Mouse (Mus musculus): ENCODE data around the gene Abcd3. TPM values are rescaled to one million over a fixed set of nuclear protein-coding genes. Genes with fewer than 3 reads are reported as not detected.

Abcd3 gene
- polyA plus RNA-seq, 1 experiment from 2014 or later, result 94.1 TPM

DNA sequence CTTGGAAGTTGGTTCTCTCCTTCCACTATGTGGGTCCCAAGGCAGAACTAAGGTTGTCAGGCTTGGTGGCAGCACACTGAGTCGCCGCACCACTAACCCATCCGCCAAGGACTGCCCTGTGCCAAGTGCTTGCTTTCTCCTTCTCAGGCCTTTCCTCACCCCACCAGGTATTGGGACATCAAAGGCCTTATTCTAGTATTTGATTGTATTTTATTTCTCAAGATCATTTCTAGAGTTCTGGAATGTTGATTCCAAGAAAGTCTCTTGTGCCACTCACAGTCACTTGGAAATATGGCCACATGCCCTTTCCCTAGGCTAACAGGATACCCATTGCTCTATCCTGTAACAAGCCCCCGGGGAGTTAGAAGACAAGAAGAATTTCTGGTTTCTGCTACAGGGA is 35.3 kb upstream of the Abcd3 start:
- Histone ChIP-seq H3K9me3 (ENCODE audit: low read length) (no peaks in the 10 kb centered on the region), H3K4me1 (ENCODE audit: insufficient read depth, low read depth, low read length) (no peaks in the 10 kb centered on the region), H3K27me3 (replicated peaks; ENCODE audit: insufficient read depth, low read length) (no peaks in the 10 kb centered on the region), H3K4me3 (ENCODE audit: low read depth, low read length) (no peak overlapping the region), H3K9ac (replicated peaks; ENCODE audit: low read depth) (no peak overlapping the region), H3K4me2 (replicated peaks; ENCODE audit: low read depth, low read length) (no peak overlapping the region), H3K36me3 (ENCODE audit: insufficient read depth, low read length) (no peaks in the 10 kb centered on the region), H3K27ac (ENCODE audit: low read length) (peak overlapping the region; percentile 66; the same call in 1 of the 2 replicates)
- WGBS, result 52% methylated on average over 4 of the region's 4 CpGs
- no peak for TF ChIP-seq CTCF (IDR thresholded peaks at IDR 0.05)
- TF ChIP-seq EP300 (IDR thresholded peaks at IDR 0.05), result peak; percentile 86
- peak; percentile 76 for ATAC-seq
- peak; percentile 90 for DNase-seq (ENCODE audit: low spot score)

DNA sequence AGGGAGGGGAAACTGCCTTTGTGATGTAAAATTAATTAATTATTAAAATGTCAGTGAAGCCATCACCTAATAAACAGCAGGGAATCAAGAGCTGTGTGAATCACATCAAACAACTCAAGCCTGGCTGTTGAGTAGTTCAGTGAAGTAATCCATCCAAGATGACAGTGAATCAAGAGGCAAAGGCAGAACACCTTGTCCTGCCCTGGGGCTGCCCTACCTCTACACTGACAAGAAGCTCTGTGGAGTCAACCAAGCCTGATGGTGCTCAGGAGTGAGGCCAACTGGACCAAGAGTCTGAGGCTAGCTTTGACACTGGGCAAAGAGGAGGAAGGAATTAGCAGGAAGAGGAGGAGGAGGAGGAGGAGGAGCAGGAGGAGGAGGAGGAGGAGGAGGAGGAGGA is 32.2 kb upstream of the Abcd3 start:
- Histone ChIP-seq H3K36me3 (ENCODE audit: insufficient read depth, low read length) (no peaks in the 10 kb centered on the region), H3K27ac (ENCODE audit: low read length) (no peak overlapping the region), H3K9ac (replicated peaks; ENCODE audit: low read depth) (no peak overlapping the region), H3K4me1 (ENCODE audit: insufficient read depth, low read depth, low read length) (no peaks in the 10 kb centered on the region), H3K27me3 (replicated peaks; ENCODE audit: insufficient read depth, low read length) (no peaks in the 10 kb centered on the region), H3K4me2 (replicated peaks; ENCODE audit: low read depth, low read length) (no peak overlapping the region), H3K4me3 (ENCODE audit: low read depth, low read length) (no peak overlapping the region), H3K9me3 (ENCODE audit: low read length) (no peaks in the 10 kb centered on the region)
- no peak for ATAC-seq
- TF ChIP-seq CTCF (IDR thresholded peaks at IDR 0.05) (no peak), EP300 (IDR thresholded peaks at IDR 0.05) (peak; percentile 73)
- no peak for DNase-seq (ENCODE audit: low spot score)

DNA sequence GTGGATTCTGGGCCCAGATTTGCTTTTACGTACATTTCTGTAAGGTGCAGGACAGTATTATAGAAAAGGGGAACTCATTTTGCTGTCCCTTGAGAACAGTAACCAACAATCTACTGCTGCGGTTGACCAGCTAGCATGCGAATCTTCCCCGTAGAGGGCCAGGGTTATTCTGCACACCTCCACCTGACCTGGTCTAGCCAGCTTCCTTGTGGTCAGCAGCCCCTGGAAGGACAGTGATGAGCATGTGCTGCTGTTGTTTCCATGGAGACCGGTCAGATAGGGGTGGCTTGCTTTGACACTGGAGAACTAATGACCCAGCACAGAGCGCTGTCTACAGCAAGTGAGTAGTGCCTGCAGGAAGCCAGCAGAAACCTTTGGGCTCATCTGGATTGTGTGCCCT is 29.6 kb upstream of the Abcd3 start:
- WGBS, result 89% methylated on average over 6 of the region's 6 CpGs
- Histone ChIP-seq H3K27me3 (replicated peaks; ENCODE audit: insufficient read depth, low read length) (no peaks in the 10 kb centered on the region), H3K36me3 (ENCODE audit: insufficient read depth, low read length) (no peaks in the 10 kb centered on the region), H3K4me3 (ENCODE audit: low read depth, low read length) (no peak overlapping the region), H3K9me3 (ENCODE audit: low read length) (no peaks in the 10 kb centered on the region), H3K4me1 (ENCODE audit: insufficient read depth, low read depth, low read length) (no peaks in the 10 kb centered on the region), H3K4me2 (replicated peaks; ENCODE audit: low read depth, low read length) (no peak overlapping the region), H3K9ac (replicated peaks; ENCODE audit: low read depth) (no peak overlapping the region), H3K27ac (ENCODE audit: low read length) (no peak overlapping the region)
- TF ChIP-seq CTCF (IDR thresholded peaks at IDR 0.05) (no peak), EP300 (IDR thresholded peaks at IDR 0.05) (no peak)
- DNase-seq (ENCODE audit: low spot score) (no peak), ATAC-seq (no peak)

GRCm38 (mm10) chr3:121844013-121844412 is 28.9 kb upstream of the Abcd3 start:
- Histone ChIP-seq H3K9ac (replicated peaks; ENCODE audit: low read depth) (no peak overlapping the region), H3K27me3 (replicated peaks; ENCODE audit: insufficient read depth, low read length) (no peaks in the 10 kb centered on the region), H3K4me3 (ENCODE audit: low read depth, low read length) (no peak overlapping the region), H3K9me3 (ENCODE audit: low read length) (no peaks in the 10 kb centered on the region), H3K4me2 (replicated peaks; ENCODE audit: low read depth, low read length) (no peak overlapping the region), H3K4me1 (ENCODE audit: insufficient read depth, low read depth, low read length) (no peaks in the 10 kb centered on the region), H3K27ac (ENCODE audit: low read length) (no peak overlapping the region), H3K36me3 (ENCODE audit: insufficient read depth, low read length) (no peaks in the 10 kb centered on the region)
- TF ChIP-seq EP300 (IDR thresholded peaks at IDR 0.05) (no peak), CTCF (IDR thresholded peaks at IDR 0.05) (no peak)
- no peak for DNase-seq (ENCODE audit: low spot score)
- no peak for ATAC-seq
- WGBS, result 55% methylated on average over 3 of the region's 3 CpGs

DNA sequence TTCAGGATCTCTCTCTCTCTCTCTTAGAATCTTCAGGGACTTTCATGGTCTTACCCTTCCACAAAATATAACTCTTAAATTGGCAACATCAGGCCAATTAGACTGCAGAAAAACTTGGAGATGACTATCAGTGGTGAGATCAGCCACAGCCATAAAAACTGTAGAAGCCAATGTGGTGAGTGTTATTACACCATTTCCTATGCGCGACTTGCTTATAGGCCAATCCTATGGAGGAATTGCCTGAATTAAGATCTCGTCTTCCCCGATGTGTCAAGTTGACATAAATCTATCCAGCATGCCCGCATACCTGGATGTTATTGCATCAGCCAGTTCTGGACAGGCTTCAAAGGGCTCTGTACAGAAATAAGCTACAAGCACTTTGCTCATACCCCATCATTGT is 28.2 kb upstream of the Abcd3 start:
- 81% methylated on average over 5 of the region's 5 CpGs for WGBS
- TF ChIP-seq CTCF (IDR thresholded peaks at IDR 0.05) (no peak), EP300 (IDR thresholded peaks at IDR 0.05) (no peak)
- no peak for ATAC-seq

GRCm38 (mm10) chr3:121842306-121842860 is 27.3 kb upstream of the Abcd3 start:
- DNase-seq (ENCODE audit: low spot score) (no peak), ATAC-seq (no peak)
- Histone ChIP-seq H3K4me1 (ENCODE audit: insufficient read depth, low read depth, low read length) (no peaks in the 10 kb centered on the region), H3K9me3 (ENCODE audit: low read length) (no peaks in the 10 kb centered on the region), H3K27ac (ENCODE audit: low read length) (no peak overlapping the region), H3K4me2 (replicated peaks; ENCODE audit: low read depth, low read length) (no peak overlapping the region), H3K36me3 (ENCODE audit: insufficient read depth, low read length) (no peaks in the 10 kb centered on the region), H3K9ac (replicated peaks; ENCODE audit: low read depth) (no peak overlapping the region), H3K4me3 (ENCODE audit: low read depth, low read length) (no peak overlapping the region), H3K27me3 (replicated peaks; ENCODE audit: insufficient read depth, low read length) (no peaks in the 10 kb centered on the region)
- WGBS, result 41% methylated on average over 7 of the region's 7 CpGs
- TF ChIP-seq EP300 (IDR thresholded peaks at IDR 0.05), result no peak
- no peak for TF ChIP-seq CTCF (IDR thresholded peaks at IDR 0.05)

More for the DNA sequence above, 28.2 kb upstream of the Abcd3 start:
- no peaks in the 10 kb centered on the region for H3K27me3 ChIP-seq (replicated peaks; ENCODE audit: insufficient read depth, low read length)
- no peaks in the 10 kb centered on the region for H3K9me3 ChIP-seq (ENCODE audit: low read length)
- no peaks in the 10 kb centered on the region for H3K36me3 ChIP-seq (ENCODE audit: insufficient read depth, low read length)
- H3K4me2 ChIP-seq (replicated peaks; ENCODE audit: low read depth, low read length), result no peak overlapping the region
- H3K27ac ChIP-seq (ENCODE audit: low read length), result no peak overlapping the region
- H3K9ac ChIP-seq (replicated peaks; ENCODE audit: low read depth), result no peak overlapping the region
- H3K4me1 ChIP-seq (ENCODE audit: insufficient read depth, low read depth, low read length), result no peaks in the 10 kb centered on the region
- no peak for DNase-seq (ENCODE audit: low spot score)
- H3K4me3 ChIP-seq (ENCODE audit: low read depth, low read length), result no peak overlapping the region

Measured in lung, postnatal 0 days (tissue).